9 mouse cellular contexts compared by ENCODE assay signal in genomic region chr6:40434697-40435096, GRCm38 (mm10). TPM values are rescaled to one million over a fixed set of nuclear protein-coding genes. Genes with fewer than 3 reads are reported as not detected.
DNase-seq lines count a peak whose midpoint lies in the region; ATAC-seq and TF ChIP-seq lines count a peak whose summit lies in the region.
"Had no signal": no experiment of that assay in that cellular context is flagged by ENCODE, and none has a peak within 500 bp of the region (broad histone marks: within the 10 kb centered on the region; RNA-seq: fewer than 3 reads in every experiment).

No protein-coding gene starts in this region.

- TF ChIP-seq CTCF in E14TG2a.4 (conservative IDR thresholded peaks at IDR 0.05; ENCODE audit: low read length) = no peak

- intact Hi-C loops in heart, postnatal 25 days (cut with DNase I) = no loop called here

- H3K27ac ChIP-seq in heart, embryonic 11.5 days (ENCODE audit: low read depth, low read length) = no peak overlapping the region
- peak overlapping the region; percentile 93 for H3K27ac ChIP-seq in forebrain, embryonic 13.5 days
- H3K27ac ChIP-seq in liver, embryonic 15.5 days (replicated peaks) = no peak overlapping the region

- H3K9ac ChIP-seq in heart, embryonic 11.5 days (ENCODE audit: low read depth, low read length) = peak overlapping the region; percentile 84; the same call in 1 of the 2 replicates
- H3K9ac ChIP-seq in forebrain, embryonic 13.5 days = peak overlapping the region; percentile 93
- 0 out of 2 replicates have a peak overlapping the region, but pooled peaks have one; percentile 54 for H3K9ac ChIP-seq in liver, embryonic 15.5 days

- H3K4me2 ChIP-seq in heart, embryonic 11.5 days = peak overlapping the region; percentile 93
- H3K4me2 ChIP-seq in forebrain, embryonic 13.5 days = peak overlapping the region; percentile 81
- H3K4me2 ChIP-seq in liver, embryonic 15.5 days = peak overlapping the region; percentile 85

- no peaks in the 10 kb centered on the region; the same call in 1 of the 2 replicates for H3K27me3 ChIP-seq in heart, embryonic 11.5 days (ENCODE audit: control insufficient read depth, insufficient read depth, low read length)
- peaks cover 65% of the 10 kb centered on the region for H3K27me3 ChIP-seq in E14TG2a.4 (ENCODE audit: insufficient read depth, low read length)
- H3K27me3 ChIP-seq in forebrain, embryonic 13.5 days = peaks cover 6% of the 10 kb centered on the region; the same call in 1 of the 2 replicates
- peaks cover 62% of the 10 kb centered on the region for H3K27me3 ChIP-seq in liver, embryonic 15.5 days

- 11% methylated on average over 7 of the region's 7 CpGs for WGBS in heart, embryonic 11.5 days (ENCODE audit: insufficient replicate concordance)
- 7% methylated on average over 7 of the region's 7 CpGs for WGBS in forebrain, embryonic 13.5 days
- 26% methylated on average over 7 of the region's 7 CpGs for WGBS in liver, embryonic 15.5 days (ENCODE audit: insufficient replicate concordance)

- DNase-seq in heart, postnatal 25 days (ENCODE audit: low spot score) = no peak
- no peak for DNase-seq in layer of hippocampus, adult 11-12 months (ENCODE audit: low spot score)
- no peak for DNase-seq in yolk sac, embryonic 10.5 days (ENCODE audit: low spot score)
- no peak for DNase-seq in spleen, postnatal 10 days (ENCODE audit: low spot score in 2 of 2)

- H3K4me1 ChIP-seq in heart, embryonic 11.5 days (ENCODE audit: control insufficient read depth, insufficient read depth, low read length) = no peaks in the 10 kb centered on the region
- H3K4me1 ChIP-seq in E14TG2a.4 (replicated peaks; ENCODE audit: low read depth, low read length) = peaks cover 10% of the 10 kb centered on the region
- peaks cover 53% of the 10 kb centered on the region for H3K4me1 ChIP-seq in forebrain, embryonic 13.5 days
- peaks cover 19% of the 10 kb centered on the region for H3K4me1 ChIP-seq in liver, embryonic 15.5 days (replicated peaks)

- peak overlapping the region; percentile 75 for H3K4me3 ChIP-seq in heart, embryonic 11.5 days (ENCODE audit: low read depth, low read length)
- H3K4me3 ChIP-seq in E14TG2a.4 (replicated peaks; ENCODE audit: low read length) = peak overlapping the region; percentile 93
- peak overlapping the region; percentile 83 for H3K4me3 ChIP-seq in forebrain, embryonic 13.5 days
- peak overlapping the region; percentile 66 for H3K4me3 ChIP-seq in liver, embryonic 15.5 days (replicated peaks)

- no peaks in the 10 kb centered on the region for H3K36me3 ChIP-seq in heart, embryonic 11.5 days (ENCODE audit: control insufficient read depth, insufficient read depth, low read length)
- H3K36me3 ChIP-seq in E14TG2a.4 (ENCODE audit: insufficient read depth, low read length) = no peaks in the 10 kb centered on the region
- no peaks in the 10 kb centered on the region for H3K36me3 ChIP-seq in forebrain, embryonic 13.5 days (ENCODE audit: poor library complexity, severe bottlenecking)
- no peaks in the 10 kb centered on the region for H3K36me3 ChIP-seq in liver, embryonic 15.5 days (replicated peaks)

- no peak for ATAC-seq in heart, embryonic 11.5 days (replicated peaks; ENCODE audit: insufficient number of reproducible peaks, low FRiP score, low TSS enrichment)
- no peak for ATAC-seq in forebrain, embryonic 13.5 days
- no peak for ATAC-seq in liver, embryonic 15.5 days (ENCODE audit: insufficient read depth)

- H3K9me3 ChIP-seq in heart, embryonic 11.5 days (replicated peaks; ENCODE audit: control insufficient read depth, low read length) = no peaks in the 10 kb centered on the region
- H3K9me3 ChIP-seq in E14TG2a.4 (ENCODE audit: low read length) = no peaks in the 10 kb centered on the region
- no peaks in the 10 kb centered on the region for H3K9me3 ChIP-seq in forebrain, embryonic 13.5 days (replicated peaks)
- H3K9me3 ChIP-seq in liver, embryonic 15.5 days (replicated peaks) = no peaks in the 10 kb centered on the region

RNA-seq across cellular contexts. Expression of gene E330009J07Rik, which starts 1.2 kb away (rescaled TPM):
- polyA plus RNA-seq in heart, embryonic 11.5 days (2014; fragmentation: Nextera tagmentation; extraction: Ambion mirVana) = 3.4 and 3.7 TPM in 2 replicates
- total RNA-seq in heart, postnatal 25 days (2021) = 1 to 10 TPM; 2.7 to 4.0 TPM
- 32.1 and 39.5 TPM in 2 replicates for polyA plus RNA-seq in forebrain, embryonic 13.5 days (2015; fragmentation: Nextera tagmentation; extraction: Ambion mirVana)
- polyA plus RNA-seq in liver, embryonic 15.5 days (2015; fragmentation: Nextera tagmentation; extraction: Ambion mirVana) = 1.7 and 2.2 TPM in 2 replicates

RNA-seq across cellular contexts. Expression of gene Wee2, which starts 4.2 kb away (rescaled TPM):
- polyA plus RNA-seq in heart, embryonic 11.5 days (2014; fragmentation: Nextera tagmentation; extraction: Ambion mirVana) = not detected in 2 replicates
- total RNA-seq in heart, postnatal 25 days (2021) = not detected
- polyA plus RNA-seq in forebrain, embryonic 13.5 days (2015; fragmentation: Nextera tagmentation; extraction: Ambion mirVana) = 0.08 and 0.10 TPM in 2 replicates
- polyA plus RNA-seq in liver, embryonic 15.5 days (2015; fragmentation: Nextera tagmentation; extraction: Ambion mirVana) = not detected in 2 replicates
- total RNA-seq: MEL had no signal

RNA-seq across cellular contexts. Expression of gene Ssbp1, which starts 36.5 kb away (rescaled TPM):
- 108 and 112 TPM in 2 replicates for polyA plus RNA-seq in heart, embryonic 11.5 days (2014; fragmentation: Nextera tagmentation; extraction: Ambion mirVana)
- 10 to 100 TPM; 33.0 to 33.8 TPM for total RNA-seq in heart, postnatal 25 days (2021)
- polyA plus RNA-seq in forebrain, embryonic 13.5 days (2015; fragmentation: Nextera tagmentation; extraction: Ambion mirVana) = 184 and 193 TPM in 2 replicates
- polyA plus RNA-seq in liver, embryonic 15.5 days (2015; fragmentation: Nextera tagmentation; extraction: Ambion mirVana) = 45.7 and 53.0 TPM in 2 replicates

RNA-seq across cellular contexts. Expression of gene Tas2r137, which starts 56.3 kb away (rescaled TPM):
- polyA plus RNA-seq in heart, embryonic 11.5 days (2014; fragmentation: Nextera tagmentation; extraction: Ambion mirVana) = not detected in 2 replicates
- total RNA-seq in heart, postnatal 25 days (2021) = not detected
- 0.21 TPM in 1 of 2 replicates, not detected in the other for polyA plus RNA-seq in forebrain, embryonic 13.5 days (2015; fragmentation: Nextera tagmentation; extraction: Ambion mirVana)
- not detected in 2 replicates for polyA plus RNA-seq in liver, embryonic 15.5 days (2015; fragmentation: Nextera tagmentation; extraction: Ambion mirVana)
- total RNA-seq: MEL had no signal

RNA-seq across cellular contexts. Expression of gene Tas2r108, which starts 58.6 kb away (rescaled TPM):
- 0.31 TPM in 1 of 2 replicates, not detected in the other for polyA plus RNA-seq in heart, embryonic 11.5 days (2014; fragmentation: Nextera tagmentation; extraction: Ambion mirVana)
- total RNA-seq in heart, postnatal 25 days (2021) = not detected
- 0.22 TPM in 1 of 2 replicates, not detected in the other for polyA plus RNA-seq in forebrain, embryonic 13.5 days (2015; fragmentation: Nextera tagmentation; extraction: Ambion mirVana)
- polyA plus RNA-seq in liver, embryonic 15.5 days (2015; fragmentation: Nextera tagmentation; extraction: Ambion mirVana) = not detected in 2 replicates
- total RNA-seq: MEL had no signal
